Mouse (Mus musculus) layer of hippocampus, postnatal 14 days (tissue): Measurements from ENCODE around the gene Zmiz1. TPM values are rescaled to one million over a fixed set of nuclear protein-coding genes. Genes with fewer than 3 reads are reported as not detected.

Experiments
- DNase-seq, 2 experiments: peaks; one replicate each; pipeline ENCODE4 v3.0.0; 2021 to 2022; ENCODE audit warnings: low spot score in 2 of 2, mixed read lengths in 1 of 2
- total RNA-seq, 2 experiments: library from RNA; stranded (reverse); gene quantifications; 2 replicates each; pipeline ENCODE4 v1.2.3; 2021

Zmiz1 gene
- total RNA-seq, 2 experiments from 2014 or later = 104 to 105 TPM

GRCm38 (mm10) chr14:25633539-25634300 is 174.7 kb downstream of the Zmiz1 start:
- DNase-seq = peak in 1 of 2 experiments; percentile 49

GRCm38 (mm10) chr14:25634328-25634727 is 175.3 kb downstream of the Zmiz1 start:
- no peak for DNase-seq

- DNase-seq = no peak
Measured at GRCm38 (mm10) chr14:25635746-25636145, 176.8 kb downstream of the Zmiz1 start.

- DNase-seq = peak; percentile 54 to 72
Measured at GRCm38 (mm10) chr14:25636297-25636696, 177.3 kb downstream of the Zmiz1 start.

- DNase-seq = no peak
Measured at GRCm38 (mm10) chr14:25639120-25639758, 180.3 kb downstream of the Zmiz1 start.

GRCm38 (mm10) chr14:25639979-25640378 is 181.0 kb downstream of the Zmiz1 start:
- no peak for DNase-seq

GRCm38 (mm10) chr14:25640421-25641056 is 181.6 kb downstream of the Zmiz1 start:
- no peak for DNase-seq

GRCm38 (mm10) chr14:25641067-25641466 is 182.1 kb downstream of the Zmiz1 start:
- DNase-seq = no peak

- no peak for DNase-seq
Measured at GRCm38 (mm10) chr14:25645717-25646116, 186.7 kb downstream of the Zmiz1 start.

GRCm38 (mm10) chr14:25646161-25646621 is 187.2 kb downstream of the Zmiz1 start:
- peak; percentile 68 to 70 for DNase-seq

- no peak for DNase-seq
Measured at GRCm38 (mm10) chr14:25651131-25651530, 192.1 kb downstream of the Zmiz1 start.

GRCm38 (mm10) chr14:25651905-25652304 is 192.9 kb downstream of the Zmiz1 start:
- DNase-seq = no peak

GRCm38 (mm10) chr14:25654401-25655197 is 195.6 kb downstream of the Zmiz1 start:
- DNase-seq = no peak

GRCm38 (mm10) chr14:25660661-25661060 is 201.7 kb downstream of the Zmiz1 start:
- no peak for DNase-seq

- DNase-seq = no peak
Measured at GRCm38 (mm10) chr14:25661185-25661920, 202.4 kb downstream of the Zmiz1 start.

GRCm38 (mm10) chr14:25663649-25664309 is 204.8 kb downstream of the Zmiz1 start:
- no peak for DNase-seq

GRCm38 (mm10) chr14:25664310-25664695 is 205.3 kb downstream of the Zmiz1 start:
- DNase-seq = no peak

GRCm38 (mm10) chr14:25665314-25665970 is 206.5 kb downstream of the Zmiz1 start:
- DNase-seq = peak in 1 of 2 experiments; percentile 32

- no peak for DNase-seq
Measured at GRCm38 (mm10) chr14:25666668-25667376, 207.8 kb downstream of the Zmiz1 start.
